Mouse (Mus musculus): Measurements from ENCODE around the gene Cth.
A peak's percentile ranks its signal among the peaks of the same experiment; 100 is the strongest.
"Not testable (repeated sequence)": the region's sequence is repeated elsewhere in the genome, so short reads cannot be mapped to it uniquely, and the experiment has no call there.

Gene Cth

GRCm38 (mm10) chr3:157924692-157925328, at the start of gene Cth:
Gene Cth, minus strand, starts transcription at chr3:157925077.
- peak in 1 of 2 experiments; percentile 47 for DNase-seq (ENCODE audit: low spot score in 2 of 2)

DNA sequence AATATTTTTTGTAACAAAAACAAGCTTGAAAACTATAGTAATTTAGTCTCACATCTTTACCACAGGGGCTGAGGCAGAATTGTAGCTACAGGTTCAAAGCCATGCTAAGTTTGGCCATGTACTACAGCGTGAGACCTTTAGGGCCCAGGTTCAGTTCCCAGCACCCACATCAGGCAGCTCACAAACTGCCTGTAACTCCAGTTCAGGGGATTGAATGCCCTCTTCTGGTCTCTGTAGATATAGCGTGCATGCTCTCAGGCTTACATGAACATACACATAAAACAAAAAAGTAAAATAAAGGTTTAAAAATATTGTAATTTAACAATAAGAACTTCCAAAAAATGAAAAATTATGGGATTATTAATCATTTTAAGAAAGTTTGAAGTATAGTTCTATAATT, 48.4 kb upstream of the Cth start:
- DNase-seq (ENCODE audit: low spot score in 2 of 2): no peak

DNA sequence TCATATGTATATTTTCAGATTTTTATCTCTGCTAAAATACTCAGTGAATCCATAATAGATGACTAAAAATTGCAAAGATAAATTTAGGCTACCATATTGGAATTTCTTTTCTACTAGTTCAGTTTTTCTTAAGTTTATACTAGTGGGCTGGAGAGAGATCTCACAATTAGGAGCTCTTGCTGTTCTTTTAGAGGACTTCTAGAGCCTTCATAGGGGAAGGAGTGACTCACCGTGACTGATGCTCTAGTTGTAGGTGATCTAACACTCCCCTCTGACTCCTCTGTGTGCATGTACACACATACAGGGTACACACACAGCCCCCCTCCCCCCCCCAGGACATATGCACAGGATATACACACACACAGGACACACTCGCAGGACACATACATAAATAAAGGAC, 46.3 kb upstream of the Cth start:
- DNase-seq (ENCODE audit: low spot score in 2 of 2): no peak

GRCm38 (mm10) chr3:157957320-157957719, 32.4 kb upstream of the Cth start:
- DNase-seq (ENCODE audit: low spot score in 2 of 2): no peak

- no peak for DNase-seq (ENCODE audit: low spot score in 2 of 2)
Observed at GRCm38 (mm10) chr3:157956201-157956600, 31.3 kb upstream of the Cth start.

DNA sequence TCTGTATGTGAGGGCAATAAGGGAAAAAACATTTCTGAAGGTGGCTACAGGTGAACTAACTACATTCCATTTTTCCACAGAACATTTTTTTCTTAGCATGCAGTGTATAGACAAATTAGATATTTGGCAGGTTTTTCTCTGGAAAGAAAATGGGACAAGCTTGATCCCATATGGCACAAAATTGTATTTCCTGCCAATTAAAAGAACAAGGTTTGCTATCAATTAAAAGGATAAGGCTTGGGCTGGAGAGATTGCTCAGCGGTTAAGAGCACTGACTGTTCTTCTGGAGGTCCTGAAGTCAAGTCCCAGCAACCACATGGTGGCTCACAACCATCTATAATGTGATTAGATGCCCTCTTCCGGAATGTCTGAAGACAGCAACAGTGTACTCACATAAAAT, 30.6 kb upstream of the Cth start:
- DNase-seq (ENCODE audit: low spot score in 2 of 2): no peak

GRCm38 (mm10) chr3:157952716-157953115, 27.8 kb upstream of the Cth start:
- DNase-seq (ENCODE audit: low spot score in 2 of 2): no peak

DNA sequence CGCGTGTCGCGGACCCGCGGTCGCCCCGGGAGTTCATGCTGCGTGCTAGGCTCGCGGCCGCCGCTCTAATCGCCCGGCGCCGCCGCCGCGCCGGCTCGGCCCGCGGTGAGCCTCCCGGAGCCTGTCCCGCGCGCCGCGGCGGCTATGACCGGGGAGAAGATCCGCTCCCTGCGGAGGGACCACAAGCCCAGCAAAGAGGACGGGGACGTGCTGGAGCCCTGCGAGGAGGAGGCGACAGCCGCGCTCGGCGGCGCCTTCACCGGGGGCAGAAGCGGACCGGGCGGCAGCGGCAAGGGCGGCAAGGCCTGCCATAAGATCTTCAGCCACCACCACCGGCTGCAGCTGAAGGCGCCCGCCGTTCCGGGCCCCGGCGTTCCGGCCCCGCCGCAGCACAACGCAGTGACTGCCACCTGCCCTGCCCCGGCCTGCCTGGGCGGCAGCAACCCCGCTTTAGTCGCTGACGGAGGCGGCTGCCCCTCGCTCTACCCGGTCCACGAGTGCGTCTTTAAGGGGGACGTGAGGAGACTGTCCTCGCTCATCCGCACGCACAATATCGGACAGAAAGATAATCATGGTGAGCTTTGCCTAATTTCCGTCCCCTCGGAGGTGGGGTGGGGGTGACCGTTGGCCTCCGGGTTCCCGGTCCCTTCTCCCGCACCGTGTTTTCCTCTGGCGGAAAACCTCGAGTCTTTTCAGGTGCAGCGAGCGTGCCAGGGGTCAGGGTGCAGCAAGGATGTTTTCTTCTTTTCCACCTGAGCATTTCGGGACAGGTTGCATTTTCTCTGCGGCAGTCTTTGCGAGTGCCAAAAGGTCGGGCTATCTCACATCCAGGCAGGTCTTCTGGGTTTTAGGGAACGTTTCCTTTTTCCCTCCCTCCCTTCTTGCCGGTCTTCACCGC, 22.8 kb upstream of the Cth start:
- DNase-seq (ENCODE audit: low spot score in 2 of 2): peak; percentile 25 to 48

GRCm38 (mm10) chr3:157946843-157947358, 22.0 kb upstream of the Cth start, which contains the start of gene Ankrd13c:
Gene Ankrd13c, plus strand, starts transcription at chr3:157947239.
- DNase-seq (ENCODE audit: low spot score in 2 of 2): peak; percentile 89 to 92

DNA sequence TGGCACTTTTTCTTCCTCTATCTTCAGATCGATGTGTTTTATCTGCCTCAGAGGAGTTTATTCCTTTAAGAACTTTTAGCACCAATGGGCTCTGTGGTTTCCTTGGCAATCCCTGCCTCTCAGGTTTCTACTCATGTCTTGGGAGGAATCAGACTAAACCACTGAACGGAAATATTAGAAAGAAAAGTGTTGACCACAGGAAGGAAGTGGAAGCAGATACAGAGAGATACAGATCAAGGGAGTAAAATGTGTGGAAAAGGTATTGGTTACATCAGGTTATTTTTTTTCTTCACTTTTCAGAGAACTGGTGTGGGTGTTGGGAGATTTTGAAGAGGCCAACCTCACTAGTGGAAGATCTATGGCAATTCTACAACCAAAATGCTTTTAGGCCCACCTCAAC, 13.7 kb upstream of the Cth start:
- DNase-seq (ENCODE audit: low spot score in 2 of 2): peak; percentile 25 to 59

DNA sequence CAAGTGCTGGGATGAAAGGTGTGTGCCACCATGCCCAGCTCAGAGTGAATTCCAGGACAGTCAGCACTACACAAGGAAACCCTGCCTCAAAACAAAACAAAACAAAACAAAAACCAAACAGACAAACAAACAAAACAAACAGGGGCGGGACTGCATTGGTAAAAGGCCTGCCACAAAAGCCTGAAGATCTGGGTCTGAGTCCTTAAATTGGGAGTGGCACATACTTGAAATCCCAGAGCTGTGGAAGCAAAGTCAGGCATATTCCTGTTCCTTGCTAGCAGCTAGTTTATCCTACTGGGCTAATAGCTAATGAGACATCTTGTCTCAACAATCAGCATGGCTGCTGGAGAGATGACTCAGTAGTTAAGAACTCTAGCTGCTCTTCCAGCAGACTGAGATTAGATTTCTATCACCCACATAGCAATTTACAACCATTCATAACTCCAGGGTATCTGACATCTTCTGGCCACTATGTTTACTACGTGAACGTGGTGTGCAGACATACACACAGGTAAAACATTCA, 9.5 kb upstream of the Cth start:
- no peak for DNase-seq (ENCODE audit: low spot score in 2 of 2)

- not testable (repeated sequence) for DNase-seq (ENCODE audit: low spot score in 2 of 2)
Observed at GRCm38 (mm10) chr3:157933223-157933622, 8.3 kb upstream of the Cth start.

- no peak for DNase-seq (ENCODE audit: low spot score in 2 of 2)
Observed at GRCm38 (mm10) chr3:157932074-157932473, 7.2 kb upstream of the Cth start.

- DNase-seq (ENCODE audit: low spot score in 2 of 2): no peak
Observed at GRCm38 (mm10) chr3:157931592-157931991, 6.7 kb upstream of the Cth start.

DNA sequence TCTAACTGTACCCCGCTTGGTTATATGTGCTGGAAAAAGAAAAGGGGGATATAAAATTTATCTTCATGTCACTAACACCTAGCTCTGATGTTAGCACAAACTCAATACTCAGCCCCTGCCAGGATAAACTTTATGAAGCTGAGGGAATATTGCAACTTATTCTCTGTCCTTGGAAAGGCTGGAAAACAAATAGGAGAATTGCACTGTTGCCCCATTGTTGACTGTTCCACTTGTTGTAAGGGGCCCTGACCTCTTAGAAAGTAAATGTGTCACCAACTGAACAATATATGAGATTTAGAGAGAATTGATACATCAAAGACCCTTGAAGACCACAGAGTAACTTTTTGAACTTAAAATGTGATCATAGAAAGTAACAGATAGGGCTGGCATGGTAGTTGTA, 4.5 kb upstream of the Cth start:
- DNase-seq (ENCODE audit: low spot score in 2 of 2): no peak

- no peak for DNase-seq (ENCODE audit: low spot score in 2 of 2)
Observed at GRCm38 (mm10) chr3:157928731-157929130, 3.9 kb upstream of the Cth start.

DNA sequence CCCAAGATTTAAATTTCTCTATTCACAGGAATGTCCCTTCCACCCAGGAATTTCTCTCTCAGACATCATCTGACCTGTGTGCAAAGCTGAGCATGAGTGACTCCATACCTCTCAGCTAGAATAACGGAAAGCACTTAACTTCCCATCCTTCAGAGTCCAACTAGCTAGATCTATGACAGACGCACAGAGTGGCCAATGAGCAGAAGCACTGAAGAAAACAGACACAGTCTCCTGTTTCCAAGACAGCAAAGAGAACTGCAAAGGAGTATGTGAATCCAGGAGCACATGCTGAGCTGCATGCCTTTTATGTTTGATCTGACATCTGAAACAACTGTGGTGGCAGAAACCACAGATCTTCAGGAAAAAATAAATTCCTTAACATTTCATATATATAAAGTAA, 1.9 kb upstream of the Cth start:
- no peak for DNase-seq (ENCODE audit: low spot score in 2 of 2)

- no peak for DNase-seq (ENCODE audit: low spot score in 2 of 2)
Observed at GRCm38 (mm10) chr3:157925706-157926510, 1.0 kb upstream of the Cth start.

GRCm38 (mm10) chr3:157923268-157923835, 1.5 kb downstream of the Cth start:
- DNase-seq (ENCODE audit: low spot score in 2 of 2): no peak

DNA sequence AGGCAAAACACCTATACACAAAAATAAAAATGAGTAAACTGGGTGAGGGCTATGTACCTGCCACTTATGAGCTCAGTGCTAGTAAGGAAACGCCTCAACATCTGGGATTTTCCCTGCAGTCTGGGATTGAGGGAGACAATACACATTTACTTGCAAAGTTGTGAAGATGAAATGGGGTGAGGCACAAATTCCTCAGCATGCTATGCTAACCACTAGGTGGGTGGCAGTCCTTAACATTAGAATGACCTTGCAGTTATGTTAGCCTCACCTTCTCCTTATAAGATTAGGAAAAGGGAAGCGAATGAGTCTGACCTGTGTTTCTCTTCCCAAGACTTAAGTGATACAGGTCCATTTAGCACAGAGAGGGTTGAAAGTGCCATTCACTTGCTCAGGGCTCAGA, 3.5 kb downstream of the Cth start:
- no peak for DNase-seq (ENCODE audit: low spot score in 2 of 2)

- no peak for DNase-seq (ENCODE audit: low spot score in 2 of 2)
Observed at GRCm38 (mm10) chr3:157916336-157916735, 8.5 kb downstream of the Cth start.
